Mouse (Mus musculus) liver, postnatal 0 days (tissue): ENCODE results near the gene Dpm1. TPM values are rescaled to one million over a fixed set of nuclear protein-coding genes. Genes with fewer than 3 reads are reported as not detected.
A peak's percentile ranks its signal among the peaks of the same experiment; 100 is the strongest.

Source experiments
- ATAC-seq: fragments of 200-750 bp; cut with Nextera tagmentation; 2 replicates; pipeline ENCODE4 v1.8.0; 2017; ENCODE audit warnings: mild to moderate bottlenecking, moderate library complexity
- DNase-seq: peaks from one replicate; pipeline ENCODE4 v3.0.0-alpha.2; 2016
- H3K27ac ChIP-seq: fragments of 300-500 bp; sonication (generic); 2 replicates; pipeline ENCODE4 v1.5.1; 2014; ENCODE audit warnings: antibody characterized with exemption, moderate library complexity, mild to moderate bottlenecking, low read depth
- H3K27me3 ChIP-seq: fragments of 300-500 bp; sonication (generic); 2 replicates; pipeline ENCODE4 v1.6.1; 2014; ENCODE audit warnings: low read length, control low read depth, mixed read lengths; ENCODE audit not compliant: insufficient read depth
- H3K36me3 ChIP-seq: fragments of 300-500 bp; sonication (generic); replicated peaks from 2 replicates; pipeline ENCODE4 v1.6.1; 2014; ENCODE audit warnings: mild to moderate bottlenecking, control low read depth, low read length, moderate library complexity, mixed read lengths; ENCODE audit not compliant: insufficient read depth
- H3K4me1 ChIP-seq: fragments of 300-500 bp; sonication (generic); 2 replicates; pipeline ENCODE4 v1.6.1; 2014; ENCODE audit warnings: antibody characterized with exemption, mild to moderate bottlenecking, control low read depth; ENCODE audit not compliant: insufficient read depth
- H3K4me2 ChIP-seq: fragments of 300-500 bp; sonication (generic); 2 replicates; pipeline ENCODE4 v1.6.1; 2014; ENCODE audit warnings: low read depth, mild to moderate bottlenecking, low read length, moderate library complexity, mixed read lengths
- H3K4me3 ChIP-seq: fragments of 300-500 bp; sonication (generic); 2 replicates; pipeline ENCODE4 v1.5.1; 2014; ENCODE audit warnings: low read depth, low read length
- H3K9ac ChIP-seq: fragments of 300-500 bp; sonication (generic); replicated peaks from 2 replicates; pipeline ENCODE4 v1.6.1; 2014; ENCODE audit warnings: mild to moderate bottlenecking, moderate library complexity
- H3K9me3 ChIP-seq: fragments of 300-500 bp; sonication (generic); 2 replicates; pipeline ENCODE4 v1.6.1; 2016; ENCODE audit warnings: mild to moderate bottlenecking, control low read depth, low read length, mixed read lengths
- CTCF ChIP-seq: sonication (generic); IDR thresholded peaks from 2 replicates; pipeline ENCODE4 v1.5.1; 2016; ENCODE audit warnings: antibody characterized with exemption, low read depth
- WGBS: fragments of 180-500 bp; shearing (Covaris S2); extraction: QIAGEN DNeasy Blood & Tissue Kit; methylation state at CpG from one replicate; pipeline ENCODE4 v1.1.7; 2014; ENCODE audit not compliant: insufficient replicate concordance; 5-methylcytosine and 5-hydroxymethylcytosine counted together
- microRNA-seq: library from miRNA; unstranded; fragments of <30 nt; microRNA quantifications from one replicate; pipeline ENCODE4, GENCODE M21; 2016
- polyA plus RNA-seq: library from polyadenylated mRNA; unstranded; fragments of >200 nt; fragmentation: Nextera tagmentation; extraction: Ambion mirVana; gene quantifications from 2 replicates; pipeline ENCODE4 v1.2.1, GENCODE M21; 2015

Gene Dpm1
- polyA plus RNA-seq, 1 experiment from 2014 or later: 87.3 TPM

DNA sequence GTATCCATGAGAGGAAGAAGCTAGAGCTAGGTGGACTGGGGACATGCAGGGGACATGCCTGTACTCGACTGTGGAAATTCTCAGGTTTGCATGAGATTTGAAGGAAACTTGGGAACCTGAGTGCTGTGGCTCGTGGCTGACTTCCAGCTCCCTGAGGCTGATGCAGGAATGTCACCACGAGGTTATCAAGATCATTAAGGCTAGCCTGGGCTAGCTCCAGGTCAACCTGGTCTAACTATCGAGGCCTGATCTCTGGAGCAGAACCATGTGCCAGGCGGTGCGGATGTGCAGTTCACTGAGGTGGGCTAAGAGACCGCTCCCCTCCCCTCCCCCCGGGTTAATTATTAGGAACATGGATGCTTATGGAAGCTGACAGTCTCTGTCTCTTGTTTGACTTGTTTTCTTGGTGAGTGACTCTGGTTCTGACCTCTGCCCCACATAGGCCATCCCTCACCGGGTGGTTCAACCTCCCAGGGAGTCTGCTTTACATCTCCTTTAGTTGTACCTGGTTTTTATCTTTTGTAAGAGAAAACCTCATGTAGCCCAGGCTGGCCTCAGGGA, 69.9 kb downstream of the Dpm1 start:
- H3K9ac ChIP-seq: no peak overlapping the region
- no peak overlapping the region for H3K4me2 ChIP-seq
- H3K4me1 ChIP-seq: peaks cover 27% of the 10 kb centered on the region
- ATAC-seq (no peak), DNase-seq (no peak)
- WGBS: 64% methylated on average over 9 of the region's 9 CpGs
- H3K4me3 ChIP-seq: no peak overlapping the region
- H3K27me3 ChIP-seq: 0 out of 2 replicates have a peak, but pooled peaks cover 4% of the 10 kb centered on the region
- H3K36me3 ChIP-seq: no peaks in the 10 kb centered on the region
- no peaks in the 10 kb centered on the region for H3K9me3 ChIP-seq
- peak overlapping the region; percentile 90 for H3K27ac ChIP-seq
- TF ChIP-seq CTCF: no peak

Small RNA genes lying within 50 kb of the gene (microRNA-seq; reads per million reads assigned to microRNA genes)
- gene Gm24561: not detected

Other genes with a start within 250 kb of the Dpm1 start
- gene Ripor3, start 220.0 kb downstream of the Dpm1 start, polyA plus RNA-seq: 1.4 TPM in 2 replicates
- 2.3 and 2.7 TPM in 2 replicates for gene Pard6b, start 149.6 kb downstream of the Dpm1 start, polyA plus RNA-seq
- gene Adnp, start 23.5 kb downstream of the Dpm1 start, polyA plus RNA-seq: 3.5 and 4.0 TPM in 2 replicates
- 1.9 and 2.8 TPM in 2 replicates for gene Gm20716, start 227 bp downstream of the Dpm1 start, polyA plus RNA-seq
- gene Mocs3, start within 50 bp of the Dpm1 start, polyA plus RNA-seq: 3.6 and 4.9 TPM in 2 replicates
- 0.07 TPM in 1 of 2 replicates, not detected in the other for gene Kcng1, start 51.1 kb upstream of the Dpm1 start, polyA plus RNA-seq